Mouse (Mus musculus): Measurements from ENCODE around the gene Zcchc12.

- TF ChIP-seq GATA1 (IDR thresholded peaks at IDR 0.05; ENCODE audit: low read length) (no peak), TAL1 (IDR thresholded peaks at IDR 0.05; ENCODE audit: low read length) (no peak)
Measured at GRCm38 (mm10) chrX:36161567-36161966, 34.1 kb upstream of the Zcchc12 start.

Measured in erythroblast, embryonic 14.5 days (primary cell).